Mouse (Mus musculus) megakaryocyte, embryonic 14.5 days (primary cell): Measurements from ENCODE around the gene Prkcz.

Experiments used
- FLI1 ChIP-seq: IDR thresholded peaks from 2 replicates; pipeline ENCODE4 v1.6.1; 2012; ENCODE audit warnings: low read length, inconsistent platforms, mixed read lengths
- GATA1 ChIP-seq: IDR thresholded peaks from 3 replicates; pipeline ENCODE4 v1.6.1; 2012; ENCODE audit warnings: mixed read lengths, low read length, inconsistent platforms, borderline replicate concordance

- TF ChIP-seq GATA1 (no peak), FLI1 (no peak)
These were observed 16.2 kb downstream of the Prkcz start for GRCm38 (mm10) chr4:155344716-155345607.
